In genomic region chr2:126086187-126086586, GRCm38 (mm10) we compare ENCODE assay signal across 31 mouse cellular contexts. TPM values are rescaled to one million over a fixed set of nuclear protein-coding genes. Genes with fewer than 3 reads are reported as not detected.
DNase-seq lines count a peak whose midpoint lies in the region; ATAC-seq lines count a peak whose summit lies in the region.
"Had no signal": no experiment of that assay in that cellular context is flagged by ENCODE, and none has a peak within 500 bp of the region (broad histone marks: within the 10 kb centered on the region; RNA-seq: fewer than 3 reads in every experiment).

No protein-coding gene starts in this region.

- no peak overlapping the region for H3K27ac ChIP-seq in heart, embryonic 11.5 days (ENCODE audit: low read depth, low read length)
- H3K27ac ChIP-seq in heart, embryonic 12.5 days (ENCODE audit: poor library complexity, severe bottlenecking): no peak overlapping the region
- no peak overlapping the region for H3K27ac ChIP-seq in heart, embryonic 10.5 days
- H3K27ac ChIP-seq in heart, embryonic 16.5 days (ENCODE audit: low read length): no peak overlapping the region
- H3K27ac ChIP-seq: embryonic facial prominence, embryonic 12.5 days; embryonic facial prominence, embryonic 15.5 days; gastrocnemius, adult 2 months; hindbrain, embryonic 12.5 days; hindbrain, embryonic 15.5 days had no signal

- ATAC-seq in heart, embryonic 11.5 days (replicated peaks; ENCODE audit: insufficient number of reproducible peaks, low FRiP score, low TSS enrichment): no peak
- no peak for ATAC-seq in heart, embryonic 12.5 days (ENCODE audit: insufficient number of reproducible peaks, low FRiP score)
- ATAC-seq in heart, embryonic 16.5 days (replicated peaks; ENCODE audit: extremely low read depth, insufficient read depth, low FRiP score): no peak
- ATAC-seq: forebrain, embryonic 14.5 days; forebrain, postnatal 0 days; intestine, embryonic 16.5 days; Patski had no signal

- 47% methylated on average over 8 of the region's 8 CpGs for WGBS in heart, embryonic 11.5 days (ENCODE audit: insufficient replicate concordance)
- WGBS in heart, embryonic 12.5 days: 45% methylated on average over 8 of the region's 8 CpGs
- 45% methylated on average over 8 of the region's 8 CpGs for WGBS in heart, embryonic 10.5 days
- 39% methylated on average over 8 of the region's 8 CpGs for WGBS in heart, embryonic 16.5 days

- H3K4me2 ChIP-seq in heart, embryonic 11.5 days: no peak overlapping the region
- H3K4me2 ChIP-seq in heart, embryonic 12.5 days: peak overlapping the region; percentile 36; the same call in 1 of the 2 replicates
- H3K4me2 ChIP-seq in heart, embryonic 16.5 days (ENCODE audit: low read depth, low read length): peak overlapping the region; percentile 26
- H3K4me2 ChIP-seq: embryonic facial prominence, embryonic 12.5 days; embryonic facial prominence, embryonic 15.5 days; hindbrain, embryonic 12.5 days; hindbrain, embryonic 15.5 days had no signal

- no peaks in the 10 kb centered on the region for H3K4me1 ChIP-seq in heart, embryonic 11.5 days (ENCODE audit: control insufficient read depth, insufficient read depth, low read length)
- H3K4me1 ChIP-seq in heart, embryonic 12.5 days (replicated peaks): no peaks in the 10 kb centered on the region; the same call in 1 of the 2 replicates
- H3K4me1 ChIP-seq in heart, embryonic 10.5 days: peaks cover 3% of the 10 kb centered on the region; the same call in 1 of the 2 replicates
- no peaks in the 10 kb centered on the region; the same call in 1 of the 2 replicates for H3K4me1 ChIP-seq in heart, embryonic 16.5 days (ENCODE audit: control insufficient read depth, insufficient read depth, low read length)
- H3K4me1 ChIP-seq: embryonic facial prominence, embryonic 12.5 days; embryonic facial prominence, embryonic 15.5 days; hindbrain, embryonic 12.5 days; hindbrain, embryonic 15.5 days had no signal

- H3K9me3 ChIP-seq in heart, embryonic 11.5 days (replicated peaks; ENCODE audit: control insufficient read depth, low read length): no peaks in the 10 kb centered on the region
- no peaks in the 10 kb centered on the region for H3K9me3 ChIP-seq in heart, embryonic 12.5 days (replicated peaks)
- no peaks in the 10 kb centered on the region for H3K9me3 ChIP-seq in heart, embryonic 10.5 days
- no peaks in the 10 kb centered on the region for H3K9me3 ChIP-seq in heart, embryonic 16.5 days (replicated peaks; ENCODE audit: control insufficient read depth, low read length)
- H3K9me3 ChIP-seq: embryonic facial prominence, embryonic 12.5 days; embryonic facial prominence, embryonic 15.5 days; G1E; hindbrain, embryonic 12.5 days; hindbrain, embryonic 15.5 days had no signal

- H3K4me3 ChIP-seq in heart, embryonic 11.5 days (ENCODE audit: low read depth, low read length): no peak overlapping the region
- no peak overlapping the region for H3K4me3 ChIP-seq in heart, embryonic 12.5 days
- no peak overlapping the region for H3K4me3 ChIP-seq in heart, embryonic 10.5 days
- no peak overlapping the region for H3K4me3 ChIP-seq in heart, embryonic 16.5 days (ENCODE audit: low read length)
- H3K4me3 ChIP-seq: embryonic facial prominence, embryonic 12.5 days; embryonic facial prominence, embryonic 15.5 days; gastrocnemius, adult 2 months; hindbrain, embryonic 12.5 days; hindbrain, embryonic 15.5 days had no signal

- no peaks in the 10 kb centered on the region for H3K27me3 ChIP-seq in heart, embryonic 11.5 days (ENCODE audit: control insufficient read depth, insufficient read depth, low read length)
- no peaks in the 10 kb centered on the region for H3K27me3 ChIP-seq in heart, embryonic 12.5 days (replicated peaks)
- no peaks in the 10 kb centered on the region for H3K27me3 ChIP-seq in heart, embryonic 10.5 days (ENCODE audit: insufficient read depth, poor library complexity, severe bottlenecking)
- no peaks in the 10 kb centered on the region for H3K27me3 ChIP-seq in heart, embryonic 16.5 days (ENCODE audit: control insufficient read depth, insufficient read depth, low read length)
- H3K27me3 ChIP-seq: CH12.LX; embryonic facial prominence, embryonic 12.5 days; embryonic facial prominence, embryonic 15.5 days; hindbrain, embryonic 12.5 days; hindbrain, embryonic 15.5 days had no signal

- H3K9ac ChIP-seq in heart, embryonic 11.5 days (ENCODE audit: low read depth, low read length): no peak overlapping the region
- no peak overlapping the region for H3K9ac ChIP-seq in heart, embryonic 12.5 days
- H3K9ac ChIP-seq in heart, embryonic 16.5 days (ENCODE audit: low read length): no peak overlapping the region
- H3K9ac ChIP-seq: embryonic facial prominence, embryonic 12.5 days; embryonic facial prominence, embryonic 15.5 days; forebrain, postnatal 0 days; hindbrain, embryonic 12.5 days; hindbrain, embryonic 15.5 days had no signal

- DNase-seq in heart, adult 18-20 months: peak; percentile 41
- no peak for DNase-seq in heart, embryonic 10.5 days (ENCODE audit: low spot score)
- peak; percentile 13 for DNase-seq in brain, adult 2 months (ENCODE audit: low read depth, low spot score)
- DNase-seq in right cerebral cortex, postnatal 14 days: no peak
- DNase-seq in lung, postnatal 14 days: no peak
- DNase-seq: adrenal gland, postnatal 10 days; adrenal gland, postnatal 36 days; B cell, adult 2 months; cerebellum, adult 11 months; cerebellum, adult 2 months; cerebellum, adult 9-11 months; cerebellum, postnatal 25 days; forebrain, postnatal 0 days; gastrocnemius, adult 2 months; gastrocnemius, postnatal 14 days; kidney, adult 18-20 months; kidney, adult 9 months had no signal

- no peaks in the 10 kb centered on the region for H3K36me3 ChIP-seq in heart, embryonic 11.5 days (ENCODE audit: control insufficient read depth, insufficient read depth, low read length)
- H3K36me3 ChIP-seq in heart, embryonic 12.5 days: no peaks in the 10 kb centered on the region
- no peaks in the 10 kb centered on the region for H3K36me3 ChIP-seq in heart, embryonic 10.5 days
- no peaks in the 10 kb centered on the region for H3K36me3 ChIP-seq in heart, embryonic 16.5 days (ENCODE audit: control insufficient read depth, insufficient read depth)
- H3K36me3 ChIP-seq: embryonic facial prominence, embryonic 12.5 days; embryonic facial prominence, embryonic 15.5 days; G1E; hindbrain, embryonic 12.5 days; hindbrain, embryonic 15.5 days had no signal

RNA-seq across cellular contexts. Expression of gene Fgf7, which starts 51.7 kb away (rescaled TPM):
- 1 to 10 TPM; 2.4 to 2.5 TPM for total RNA-seq in heart, adult 18-20 months (2021)
- polyA plus RNA-seq in heart, embryonic 11.5 days (2014; fragmentation: Nextera tagmentation; extraction: Ambion mirVana): 0.31 and 1.1 TPM in 2 replicates
- polyA plus RNA-seq in heart, embryonic 12.5 days (2016; fragmentation: Nextera tagmentation; extraction: Ambion mirVana): 0.73 and 0.85 TPM in 2 replicates
- 0.46 and 0.74 TPM in 2 replicates for polyA plus RNA-seq in heart, embryonic 10.5 days (2016; fragmentation: Nextera tagmentation; extraction: Ambion mirVana)
- 1.9 and 2.0 TPM in 2 replicates for polyA plus RNA-seq in heart, embryonic 16.5 days (2015; fragmentation: Nextera tagmentation; extraction: Ambion mirVana)
- total RNA-seq: CH12.LX; common myeloid progenitor, adult 5-6 weeks; hematopoietic stem cell, adult 5-6 weeks had no signal
- polyA plus RNA-seq: G1E had no signal

Comparison
In these comparisons a context has a peak if more than half of its experiments do, and no peak if none do; other contexts are left out.
1. DNase-seq: peak in heart, adult 18-20 months (2 of 2) and brain, adult 2 months (single experiment); none in heart, embryonic 10.5 days (single experiment), right cerebral cortex, postnatal 14 days (single experiment) and lung, postnatal 14 days (single experiment).